13 mouse cellular contexts compared by ENCODE assay signal in genomic region chr10:110804279-110805024, GRCm38 (mm10). TPM values are rescaled to one million over a fixed set of nuclear protein-coding genes. Genes with fewer than 3 reads are reported as not detected.
DNase-seq lines count a peak whose midpoint lies in the region; ATAC-seq and TF ChIP-seq lines count a peak whose summit lies in the region.
"Had no signal": no experiment of that assay in that cellular context is flagged by ENCODE, and none has a peak within 500 bp of the region (broad histone marks: within the 10 kb centered on the region; RNA-seq: fewer than 3 reads in every experiment).

No protein-coding gene starts in this region.

- H3K27ac ChIP-seq in limb, embryonic 10.5 days = peak overlapping the region; percentile 71
- no peak overlapping the region for H3K27ac ChIP-seq in cerebellum, adult 2 months (ENCODE audit: insufficient read depth, low read length)
- H3K27ac ChIP-seq: left cerebral cortex, adult 2 months had no signal

- TF ChIP-seq POLR2A in cerebellum, adult 2 months (IDR thresholded peaks at IDR 0.05; ENCODE audit: borderline replicate concordance, insufficient read depth, low read length) = no peak

- WGBS in limb, embryonic 10.5 days = 78% methylated on average over 11 of the region's 11 CpGs
- 77% methylated on average over 11 of the region's 11 CpGs for whole genome bisulfite sequencing in cerebellum, adult 2 months

- no peak for TF ChIP-seq CTCF in cerebellum, adult 2 months (IDR thresholded peaks at IDR 0.05; ENCODE audit: borderline replicate concordance, insufficient read depth, low read depth, low read length)

- no peak for DNase-seq in frontal cortex, postnatal 14 days (ENCODE audit: low spot score in 2 of 2)
- DNase-seq in 3T3-L1 (ENCODE audit: low read depth, low spot score) = peak; percentile 88
- peak; percentile 60 for DNase-seq in embryo, embryonic 10.5 days (ENCODE audit: low spot score)
- peak; percentile 51 for DNase-seq in limb, embryonic 10.5 days (ENCODE audit: low spot score)
- DNase-seq in MN1 (ENCODE audit: low spot score) = no peak
- DNase-seq in cerebellum, adult 2 months = no peak
- no peak for DNase-seq in layer of hippocampus, adult 9-10 months (ENCODE audit: low spot score)
- DNase-seq: gastrocnemius, postnatal 14 days; heart, postnatal 36 days; thymus, postnatal 4 days had no signal

- H3K36me3 ChIP-seq in limb, embryonic 10.5 days = no peaks in the 10 kb centered on the region

- no peaks in the 10 kb centered on the region for H3K27me3 ChIP-seq in limb, embryonic 10.5 days (ENCODE audit: low read depth, poor library complexity, severe bottlenecking)
- no peaks in the 10 kb centered on the region for H3K27me3 ChIP-seq in cerebellum, adult 2 months (ENCODE audit: control insufficient read depth, insufficient read depth, low read length)

- H3K9me3 ChIP-seq in limb, embryonic 10.5 days (replicated peaks) = no peaks in the 10 kb centered on the region

- peaks cover 37% of the 10 kb centered on the region for H3K4me1 ChIP-seq in limb, embryonic 10.5 days
- H3K4me1 ChIP-seq in cerebellum, adult 2 months (ENCODE audit: control insufficient read depth, insufficient read depth, low read length) = no peaks in the 10 kb centered on the region

- no peak overlapping the region; the same call in 1 of the 2 replicates for H3K4me3 ChIP-seq in limb, embryonic 10.5 days
- H3K4me3 ChIP-seq in cerebellum, adult 2 months (replicated peaks; ENCODE audit: insufficient read depth, low read depth, low read length) = no peak overlapping the region
- H3K4me3 ChIP-seq: left cerebral cortex, adult 2 months had no signal

- ATAC-seq in frontal cortex, adult (ENCODE audit: low TSS enrichment) = 0 out of 2 replicates have a peak, but pooled peaks have one; percentile 31
- ATAC-seq: CD4-positive, CD25-positive, alpha-beta regulatory T cell, adult 4 months had no signal

RNA-seq across cellular contexts. Expression of gene E2f7, which starts 59.2 kb away (rescaled TPM):
- polyA plus RNA-seq in limb, embryonic 10.5 days (2016; fragmentation: Nextera tagmentation; extraction: Ambion mirVana) = 44.7 and 46.6 TPM in 2 replicates
- polyA plus RNA-seq in cerebellum, adult 2 months (2012; rRNA removed) = 0.38 and 0.43 TPM in 2 replicates

Comparison
In these comparisons a context has a peak if more than half of its experiments do, and no peak if none do; other contexts are left out.
1. DNase-seq: peak in 3T3-L1 (single experiment), embryo, embryonic 10.5 days (single experiment) and limb, embryonic 10.5 days (single experiment); none in frontal cortex, postnatal 14 days (0 of 2), MN1 (single experiment), cerebellum, adult 2 months (0 of 2) and layer of hippocampus, adult 9-10 months (single experiment).
2. RNA of gene E2f7, which starts 59.2 kb away (polyA plus RNA-seq): 44.7 to 46.6 TPM in limb, embryonic 10.5 days; 0.38 to 0.43 TPM in cerebellum, adult 2 months; every median in the first group is over 10 times any median in the second.